Comparison of ENCODE assay signal across 23 mouse cellular contexts in the genomic region with DNA sequence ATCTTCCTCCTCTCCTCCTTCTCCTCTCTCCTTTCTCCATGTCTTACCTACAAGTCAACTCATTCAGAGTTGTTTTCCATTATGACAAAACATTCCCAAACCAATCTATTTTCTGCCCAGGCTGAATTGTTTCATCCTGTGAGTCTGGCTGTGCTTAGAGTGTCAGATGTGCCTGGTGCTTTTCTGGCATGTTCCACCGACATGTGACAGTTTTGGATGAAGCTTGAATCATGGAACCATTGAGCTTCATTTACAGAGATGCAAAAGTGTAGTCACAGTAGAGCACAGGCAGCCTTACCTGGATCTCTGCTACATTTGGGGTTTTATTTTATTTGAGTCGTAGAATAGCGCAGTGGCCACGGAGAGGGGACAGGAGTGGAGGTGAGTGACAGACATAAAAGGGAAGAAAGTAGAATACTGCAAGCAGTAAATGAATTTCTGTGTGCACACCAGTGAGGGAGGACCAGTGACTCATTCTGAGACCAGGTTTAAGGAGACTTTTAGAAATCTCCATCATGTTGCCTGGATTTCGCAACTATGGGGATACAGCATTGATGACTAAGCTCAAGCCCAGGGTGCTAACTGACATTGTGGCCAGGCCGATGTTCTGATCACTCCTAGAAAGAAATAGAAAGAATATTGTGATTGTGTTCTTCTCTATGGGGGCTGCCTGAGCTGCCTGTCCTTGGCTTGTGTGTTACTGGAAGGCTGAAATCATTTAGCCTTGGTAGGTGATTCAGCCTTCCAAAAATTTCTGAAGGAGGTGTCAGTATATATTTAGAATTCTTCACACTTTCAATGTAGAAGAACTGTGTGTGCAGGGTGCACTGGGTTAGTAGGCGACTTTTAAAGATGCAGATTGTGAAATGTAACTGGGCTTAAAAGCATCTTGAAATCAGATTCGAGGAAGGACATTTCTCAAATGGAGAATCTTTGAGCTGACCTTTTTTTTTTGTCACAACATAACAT. TPM values are rescaled to one million over a fixed set of nuclear protein-coding genes. Genes with fewer than 3 reads are reported as not detected.
DNase-seq lines count a peak whose midpoint lies in the region; ATAC-seq lines count a peak whose summit lies in the region.
"Had no signal": no experiment of that assay in that cellular context is flagged by ENCODE, and none has a peak within 500 bp of the region (broad histone marks: within the 10 kb centered on the region; RNA-seq: fewer than 3 reads in every experiment).

No protein-coding gene starts in this region.

- peak; percentile 86 for ATAC-seq in frontal cortex, adult (ENCODE audit: low TSS enrichment)
- peak; percentile 75 for ATAC-seq in megakaryocyte progenitor cell, adult 5-6 weeks (replicated peaks; ENCODE audit: poor library complexity)
- no peak for ATAC-seq in forebrain, embryonic 13.5 days
- ATAC-seq: activated CD4-positive, CD25-positive, alpha-beta regulatory T cell, adult 4 months; forebrain, embryonic 16.5 days; liver, embryonic 12.5 days had no signal

- no peak for DNase-seq in frontal cortex, postnatal 25 days (ENCODE audit: low spot score in 2 of 2)
- peak; percentile 57 for DNase-seq in 416B (ENCODE audit: low read depth)
- peak; percentile 69 for DNase-seq in brain, adult 2 months (ENCODE audit: low read depth, low spot score)
- no peak for DNase-seq in B cell, adult 2 months
- DNase-seq: adrenal gland, postnatal 25 days; cerebellum, adult 11-12 months; heart, adult 18-20 months; lung, adult 2 months; spleen, adult 18-20 months; thymus, adult 18-20 months had no signal

- 91% methylated on average over 8 of the region's 8 CpGs for WGBS in forebrain, embryonic 13.5 days

- H3K27ac ChIP-seq in forebrain, embryonic 13.5 days = no peak overlapping the region
- H3K27ac ChIP-seq: embryonic facial prominence, embryonic 12.5 days; hindbrain, embryonic 14.5 days; kidney, postnatal 0 days; limb, embryonic 12.5 days; liver, embryonic 12.5 days; midbrain, embryonic 10.5 days; neural tube, embryonic 12.5 days had no signal

- no peaks in the 10 kb centered on the region for H3K4me1 ChIP-seq in forebrain, embryonic 13.5 days
- H3K4me1 ChIP-seq: embryonic facial prominence, embryonic 12.5 days; limb, embryonic 12.5 days; liver, embryonic 12.5 days; neural tube, embryonic 12.5 days had no signal

- no peaks in the 10 kb centered on the region for H3K9me3 ChIP-seq in forebrain, embryonic 13.5 days (replicated peaks)
- H3K9me3 ChIP-seq: embryonic facial prominence, embryonic 12.5 days; heart, embryonic 13.5 days; limb, embryonic 12.5 days; liver, embryonic 12.5 days; midbrain, embryonic 10.5 days; neural tube, embryonic 12.5 days had no signal

- no peak overlapping the region for H3K4me3 ChIP-seq in forebrain, embryonic 13.5 days
- H3K4me3 ChIP-seq: embryonic facial prominence, embryonic 12.5 days; heart, embryonic 13.5 days; limb, embryonic 12.5 days; liver, embryonic 12.5 days; midbrain, embryonic 10.5 days; neural tube, embryonic 12.5 days had no signal

- H3K4me2 ChIP-seq in forebrain, embryonic 13.5 days = no peak overlapping the region
- H3K4me2 ChIP-seq: embryonic facial prominence, embryonic 12.5 days; heart, embryonic 13.5 days; hindbrain, embryonic 14.5 days; limb, embryonic 12.5 days; liver, embryonic 12.5 days; neural tube, embryonic 12.5 days had no signal

- H3K9ac ChIP-seq in forebrain, embryonic 13.5 days = no peak overlapping the region
- H3K9ac ChIP-seq: embryonic facial prominence, embryonic 12.5 days; heart, embryonic 13.5 days; hindbrain, embryonic 14.5 days; limb, embryonic 12.5 days; liver, embryonic 12.5 days; neural tube, embryonic 12.5 days had no signal

- no peaks in the 10 kb centered on the region for H3K27me3 ChIP-seq in forebrain, embryonic 13.5 days
- H3K27me3 ChIP-seq: embryonic facial prominence, embryonic 12.5 days; heart, embryonic 13.5 days; limb, embryonic 12.5 days; liver, embryonic 12.5 days; neural tube, embryonic 12.5 days had no signal

- no peaks in the 10 kb centered on the region for H3K36me3 ChIP-seq in forebrain, embryonic 13.5 days (ENCODE audit: poor library complexity, severe bottlenecking)
- H3K36me3 ChIP-seq: embryonic facial prominence, embryonic 12.5 days; heart, embryonic 13.5 days; limb, embryonic 12.5 days; liver, embryonic 12.5 days; midbrain, embryonic 10.5 days; neural tube, embryonic 12.5 days had no signal

RNA-seq across cellular contexts. Expression of gene Kcnj2, which starts 10.8 kb away (rescaled TPM):
- 5.4 and 6.6 TPM in 2 replicates for total RNA-seq in megakaryocyte progenitor cell, adult 5-6 weeks (2015)
- total RNA-seq in megakaryocyte progenitor cell, adult 5-6 weeks (2017) = 13.2 and 13.3 TPM in 2 replicates
- polyA plus RNA-seq in forebrain, embryonic 13.5 days (2015; fragmentation: Nextera tagmentation; extraction: Ambion mirVana) = 0.62 and 0.81 TPM in 2 replicates

Comparison
In these comparisons a context has a peak if more than half of its experiments do, and no peak if none do; other contexts are left out.
1. DNase-seq: peak in 416B (single experiment) and brain, adult 2 months (single experiment); none in frontal cortex, postnatal 25 days (0 of 2) and B cell, adult 2 months (0 of 2).